Mouse (Mus musculus): Measurements from ENCODE around the gene Angptl8. TPM values are rescaled to one million over a fixed set of nuclear protein-coding genes. Genes with fewer than 3 reads are reported as not detected.
A peak's percentile ranks its signal among the peaks of the same experiment; 100 is the strongest.
"Not testable (repeated sequence)": the region's sequence is repeated elsewhere in the genome, so short reads cannot be mapped to it uniquely, and the experiment has no call there.

The Angptl8 gene
- polyA plus RNA-seq, 1 experiment from 2014 or later: 1.9 TPM

GRCm38 (mm10) chr9:21865673-21866398, 30.5 kb downstream of the Angptl8 start:
- Histone ChIP-seq H3K4me1 (replicated peaks) (no peaks in the 10 kb centered on the region), H3K36me3 (no peaks in the 10 kb centered on the region), H3K9ac (no peak overlapping the region), H3K4me3 (no peak overlapping the region), H3K9me3 (replicated peaks) (no peaks in the 10 kb centered on the region; the same call in 1 of the 2 replicates), H3K27ac (ENCODE audit: poor library complexity, severe bottlenecking) (peak overlapping the region; percentile 17; the same call in 1 of the 2 replicates), H3K4me2 (no peak overlapping the region), H3K27me3 (replicated peaks) (no peaks in the 10 kb centered on the region)
- WGBS: 63% methylated on average over 5 of the region's 5 CpGs
- no peak for ATAC-seq (ENCODE audit: insufficient number of reproducible peaks, low FRiP score)

- no peak overlapping the region for H3K4me3 ChIP-seq
- no peak overlapping the region for H3K9ac ChIP-seq
- 54% methylated on average over 2 of the region's 2 CpGs for WGBS
- ATAC-seq (ENCODE audit: insufficient number of reproducible peaks, low FRiP score): no peak
- no peak overlapping the region for H3K4me2 ChIP-seq
- H3K4me1 ChIP-seq (replicated peaks): no peaks in the 10 kb centered on the region
- H3K9me3 ChIP-seq (replicated peaks): no peaks in the 10 kb centered on the region
- no peaks in the 10 kb centered on the region for H3K36me3 ChIP-seq
- 0 out of 2 replicates have a peak, but pooled peaks cover 3% of the 10 kb centered on the region for H3K27me3 ChIP-seq (replicated peaks)
- peak overlapping the region; percentile 17; the same call in 1 of the 2 replicates for H3K27ac ChIP-seq (ENCODE audit: poor library complexity, severe bottlenecking)
These were observed 31.3 kb downstream of the Angptl8 start for GRCm38 (mm10) chr9:21866641-21867040.

- WGBS: 74% methylated on average over 3 of the region's 3 CpGs
These were observed 32.4 kb downstream of the Angptl8 start for GRCm38 (mm10) chr9:21867726-21868125.

GRCm38 (mm10) chr9:21869290-21869689, 34.0 kb downstream of the Angptl8 start:
- not testable (repeated sequence) for H3K27me3 ChIP-seq (replicated peaks); H3K4me3 ChIP-seq; H3K9ac ChIP-seq; H3K4me2 ChIP-seq; H3K36me3 ChIP-seq; H3K27ac ChIP-seq (ENCODE audit: poor library complexity, severe bottlenecking); ATAC-seq (ENCODE audit: insufficient number of reproducible peaks, low FRiP score); H3K4me1 ChIP-seq (replicated peaks); H3K9me3 ChIP-seq (replicated peaks)
- 50% methylated on average over 7 of the region's 7 CpGs for WGBS

More at GRCm38 (mm10) chr9:21867726-21868125, 32.4 kb downstream of the Angptl8 start:
- ATAC-seq (ENCODE audit: insufficient number of reproducible peaks, low FRiP score): no peak
- Histone ChIP-seq H3K4me2 (no peak overlapping the region), H3K27ac (ENCODE audit: poor library complexity, severe bottlenecking) (no peak overlapping the region), H3K36me3 (no peaks in the 10 kb centered on the region), H3K4me3 (no peak overlapping the region), H3K27me3 (replicated peaks) (0 out of 2 replicates have a peak, but pooled peaks cover 3% of the 10 kb centered on the region), H3K9me3 (replicated peaks) (no peaks in the 10 kb centered on the region), H3K9ac (no peak overlapping the region), H3K4me1 (replicated peaks) (no peaks in the 10 kb centered on the region)

GRCm38 (mm10) chr9:21870879-21871524, 35.7 kb downstream of the Angptl8 start:
- Histone ChIP-seq H3K36me3 (no peaks in the 10 kb centered on the region), H3K9ac (no peak overlapping the region), H3K4me3 (peak overlapping the region; percentile 17; the same call in 1 of the 2 replicates), H3K27me3 (replicated peaks) (0 out of 2 replicates have a peak, but pooled peaks cover 3% of the 10 kb centered on the region), H3K9me3 (replicated peaks) (no peaks in the 10 kb centered on the region), H3K4me2 (peak overlapping the region; percentile 54), H3K4me1 (replicated peaks) (no peaks in the 10 kb centered on the region), H3K27ac (ENCODE audit: poor library complexity, severe bottlenecking) (no peak overlapping the region)
- 17% methylated on average over 20 of the region's 20 CpGs for WGBS
- ATAC-seq (ENCODE audit: insufficient number of reproducible peaks, low FRiP score): 0 out of 2 replicates have a peak, but pooled peaks have one; percentile 37

GRCm38 (mm10) chr9:21872204-21872603, 36.9 kb downstream of the Angptl8 start:
- Histone ChIP-seq H3K4me3 (no peak overlapping the region), H3K4me1 (replicated peaks) (no peaks in the 10 kb centered on the region), H3K9me3 (replicated peaks) (no peaks in the 10 kb centered on the region), H3K27ac (ENCODE audit: poor library complexity, severe bottlenecking) (no peak overlapping the region), H3K9ac (no peak overlapping the region), H3K27me3 (replicated peaks) (0 out of 2 replicates have a peak, but pooled peaks cover 3% of the 10 kb centered on the region), H3K36me3 (no peaks in the 10 kb centered on the region), H3K4me2 (no peak overlapping the region)
- no peak for ATAC-seq (ENCODE audit: insufficient number of reproducible peaks, low FRiP score)
- WGBS: 54% methylated on average over 4 of the region's 4 CpGs

GRCm38 (mm10) chr9:21876601-21877000, 41.3 kb downstream of the Angptl8 start:
- no peak for ATAC-seq (ENCODE audit: insufficient number of reproducible peaks, low FRiP score)
- Histone ChIP-seq H3K9me3 (replicated peaks) (0 out of 2 replicates have a peak, but pooled peaks cover 2% of the 10 kb centered on the region), H3K4me3 (no peak overlapping the region), H3K27me3 (replicated peaks) (no peaks in the 10 kb centered on the region), H3K9ac (no peak overlapping the region), H3K4me2 (no peak overlapping the region), H3K4me1 (replicated peaks) (no peaks in the 10 kb centered on the region), H3K27ac (ENCODE audit: poor library complexity, severe bottlenecking) (no peak overlapping the region), H3K36me3 (no peaks in the 10 kb centered on the region)
- WGBS: 55% methylated on average over 3 of the region's 3 CpGs

Small RNA genes within 50 kb of the gene (microRNA-seq; reads per million reads assigned to microRNA genes)
- 8.3 reads per million, percentile 22 among the genes with 10 or more reads in this experiment for gene Mir7083

Other genes with a start within 250 kb of the Angptl8 start
- gene Timm29, start 242.8 kb upstream of the Angptl8 start, polyA plus RNA-seq (2016; fragmentation: Nextera tagmentation; extraction: Ambion mirVana): 33.6 and 34.5 TPM in 2 replicates
- 12.9 and 14.8 TPM in 2 replicates for gene Yipf2, start 242.7 kb upstream of the Angptl8 start, polyA plus RNA-seq (2016; fragmentation: Nextera tagmentation; extraction: Ambion mirVana)
- gene Smarca4, start 219.3 kb upstream of the Angptl8 start, polyA plus RNA-seq (2016; fragmentation: Nextera tagmentation; extraction: Ambion mirVana): 76.0 and 78.5 TPM in 2 replicates
- 26.0 and 30.8 TPM in 2 replicates for gene Ldlr, start 112.0 kb upstream of the Angptl8 start, polyA plus RNA-seq (2016; fragmentation: Nextera tagmentation; extraction: Ambion mirVana)
- gene Spc24, start 75.2 kb upstream of the Angptl8 start, polyA plus RNA-seq (2016; fragmentation: Nextera tagmentation; extraction: Ambion mirVana): 84.5 and 86.8 TPM in 2 replicates
- gene Kank2, start 36.8 kb upstream of the Angptl8 start, polyA plus RNA-seq (2016; fragmentation: Nextera tagmentation; extraction: Ambion mirVana): 18.9 and 19.9 TPM in 2 replicates
- 52.3 and 59.0 TPM in 2 replicates for gene Dock6, start 17.1 kb downstream of the Angptl8 start, polyA plus RNA-seq (2016; fragmentation: Nextera tagmentation; extraction: Ambion mirVana)
- 10.5 and 12.2 TPM in 2 replicates for gene Rab3d, start 82.7 kb downstream of the Angptl8 start, polyA plus RNA-seq (2016; fragmentation: Nextera tagmentation; extraction: Ambion mirVana)
- 2.7 and 3.8 TPM in 2 replicates for gene Ccdc159, start 92.0 kb downstream of the Angptl8 start, polyA plus RNA-seq (2016; fragmentation: Nextera tagmentation; extraction: Ambion mirVana)
- 38.3 and 38.4 TPM in 2 replicates for gene Tmem205, start 92.0 kb downstream of the Angptl8 start, polyA plus RNA-seq (2016; fragmentation: Nextera tagmentation; extraction: Ambion mirVana)
- 8.2 and 8.4 TPM in 2 replicates for gene Plppr2, start 101.5 kb downstream of the Angptl8 start, polyA plus RNA-seq (2016; fragmentation: Nextera tagmentation; extraction: Ambion mirVana)
- gene Swsap1, start 120.2 kb downstream of the Angptl8 start, polyA plus RNA-seq (2016; fragmentation: Nextera tagmentation; extraction: Ambion mirVana): 4.8 and 5.8 TPM in 2 replicates
- gene Epor, start 128.0 kb downstream of the Angptl8 start, polyA plus RNA-seq (2016; fragmentation: Nextera tagmentation; extraction: Ambion mirVana): 10.9 and 12.0 TPM in 2 replicates
- gene Rgl3, start 153.9 kb downstream of the Angptl8 start, polyA plus RNA-seq (2016; fragmentation: Nextera tagmentation; extraction: Ambion mirVana): 1.7 and 2.0 TPM in 2 replicates
- gene Ccdc151, start 167.1 kb downstream of the Angptl8 start, polyA plus RNA-seq (2016; fragmentation: Nextera tagmentation; extraction: Ambion mirVana): 0.17 and 0.29 TPM in 2 replicates
- 79.5 and 81.4 TPM in 2 replicates for gene Prkcsh, start 167.3 kb downstream of the Angptl8 start, polyA plus RNA-seq (2016; fragmentation: Nextera tagmentation; extraction: Ambion mirVana)
- 0.13 and 0.40 TPM in 2 replicates for gene Elavl3, start 216.5 kb downstream of the Angptl8 start, polyA plus RNA-seq (2016; fragmentation: Nextera tagmentation; extraction: Ambion mirVana)
- not detected in 2 replicates for gene Gm49318, start 235.7 kb downstream of the Angptl8 start, polyA plus RNA-seq (2016; fragmentation: Nextera tagmentation; extraction: Ambion mirVana)
- 9.8 and 10.0 TPM in 2 replicates for gene Zfp653, start 235.9 kb downstream of the Angptl8 start, polyA plus RNA-seq (2016; fragmentation: Nextera tagmentation; extraction: Ambion mirVana)
- 49.3 and 51.4 TPM in 2 replicates for gene Ecsit, start 249.9 kb downstream of the Angptl8 start, polyA plus RNA-seq (2016; fragmentation: Nextera tagmentation; extraction: Ambion mirVana)